Mouse (Mus musculus): ENCODE data around the gene Sec14l5.

DNA sequence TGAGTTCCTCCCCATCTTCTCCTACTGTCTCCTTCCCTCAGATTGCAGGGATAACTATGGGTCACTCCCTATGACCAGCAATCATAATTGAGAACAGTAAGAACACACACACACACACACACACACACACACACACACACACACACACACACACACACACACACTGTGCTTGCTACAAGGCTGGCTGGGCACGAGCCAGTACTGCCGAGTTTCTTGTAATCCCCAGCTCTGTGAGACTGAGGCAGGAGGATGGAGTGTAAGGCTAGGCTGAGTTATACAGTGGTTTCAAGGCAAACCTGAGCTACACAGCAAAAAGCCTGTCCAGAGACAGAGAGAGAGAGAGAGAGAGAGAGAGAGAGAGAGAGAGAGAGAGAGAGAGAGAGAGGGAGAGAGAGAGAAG lies 16.7 kb upstream of the Sec14l5 start:
- TF ChIP-seq CTCF (IDR thresholded peaks at IDR 0.05; ENCODE audit: control insufficient read depth, insufficient read depth, insufficient replicate concordance, low read depth, low read length) (no peak), POLR2A (IDR thresholded peaks at IDR 0.05; ENCODE audit: control insufficient read depth, low read depth, low read length) (no peak)
